Mouse (Mus musculus): ENCODE measurements around the gene Azin2.
A peak's percentile ranks its signal among the peaks of the same experiment; 100 is the strongest.

The Azin2 gene

DNA sequence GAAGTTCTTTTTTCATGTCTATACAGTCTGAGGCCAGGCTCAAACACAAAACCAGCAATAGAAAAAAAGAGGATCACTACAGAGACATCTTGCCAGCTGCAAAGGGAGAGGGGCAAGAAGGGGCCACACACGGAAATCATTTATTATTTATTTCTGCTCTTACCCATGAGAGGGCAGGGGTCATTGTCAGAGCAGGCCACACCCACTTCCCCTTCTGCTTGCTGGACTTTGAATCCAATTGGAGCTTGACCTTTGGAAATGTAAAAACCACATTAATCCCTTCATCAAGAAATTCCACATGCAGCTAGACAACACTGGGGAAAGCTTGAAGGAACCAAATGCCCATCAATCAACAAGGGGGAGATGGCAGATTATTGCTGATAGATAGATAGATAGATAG, 16.4 kb upstream of the Azin2 start:
- DNase-seq (ENCODE audit: low spot score in 2 of 2): no peak

DNA sequence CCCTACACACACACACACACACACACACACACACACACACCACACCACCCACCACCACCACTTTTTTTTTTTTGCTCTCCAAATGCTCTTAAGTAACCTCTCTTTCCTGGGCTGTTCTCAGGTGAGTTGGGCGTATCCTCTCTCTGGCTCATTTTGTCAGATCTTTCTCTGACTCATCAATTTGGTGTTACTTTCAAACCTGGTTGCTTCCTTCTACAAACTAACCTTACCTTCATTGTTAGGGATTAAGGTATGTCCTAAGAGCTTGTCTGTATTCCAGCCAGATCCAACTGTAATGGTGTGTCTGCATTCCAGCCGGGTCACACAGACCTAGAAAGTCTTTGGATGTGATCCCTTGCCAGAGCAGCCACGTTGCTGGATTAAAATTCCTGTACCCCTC, 15.0 kb upstream of the Azin2 start:
- no peak for DNase-seq (ENCODE audit: low spot score in 2 of 2)

DNA sequence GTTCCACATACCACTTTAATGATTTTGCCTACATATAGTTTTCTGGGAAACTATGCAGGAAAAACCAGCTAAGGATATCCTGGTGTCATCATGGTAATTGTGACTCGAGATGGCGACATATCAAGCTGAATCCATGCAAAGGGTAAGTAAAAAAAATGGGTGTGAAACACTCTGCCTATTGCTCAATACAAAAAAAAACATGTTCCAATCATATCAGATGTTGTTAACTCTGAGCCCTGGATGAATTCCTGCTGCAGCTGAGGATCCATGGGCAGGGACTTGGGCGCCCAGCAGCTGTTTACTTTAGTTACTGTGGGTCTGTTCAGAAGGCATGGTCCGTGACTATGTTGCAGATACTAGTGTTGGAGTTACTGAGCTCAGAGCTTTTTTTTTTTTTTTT, 14.3 kb upstream of the Azin2 start:
- no peak for DNase-seq (ENCODE audit: low spot score in 2 of 2)

DNA sequence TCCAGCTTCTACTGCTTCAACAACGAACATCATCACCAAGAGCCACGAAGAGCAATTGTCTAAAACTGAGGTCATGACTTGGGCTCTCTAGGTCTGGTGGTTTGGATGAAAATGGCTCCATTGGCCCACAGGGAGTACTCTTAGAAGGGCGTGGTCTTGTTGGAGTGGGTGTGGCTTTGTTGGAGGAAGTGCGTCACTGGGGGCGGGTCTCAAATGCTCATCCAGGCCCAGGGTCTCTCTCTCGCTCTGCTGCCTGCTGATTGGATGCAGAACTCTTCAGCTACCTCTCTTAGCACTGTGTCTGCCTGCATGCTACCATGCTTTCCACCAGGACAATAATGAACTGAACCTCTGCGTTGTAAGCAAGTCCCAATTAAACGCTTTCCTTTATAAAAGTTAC, 12.4 kb upstream of the Azin2 start:
- no peak for DNase-seq (ENCODE audit: low spot score in 2 of 2)

DNA sequence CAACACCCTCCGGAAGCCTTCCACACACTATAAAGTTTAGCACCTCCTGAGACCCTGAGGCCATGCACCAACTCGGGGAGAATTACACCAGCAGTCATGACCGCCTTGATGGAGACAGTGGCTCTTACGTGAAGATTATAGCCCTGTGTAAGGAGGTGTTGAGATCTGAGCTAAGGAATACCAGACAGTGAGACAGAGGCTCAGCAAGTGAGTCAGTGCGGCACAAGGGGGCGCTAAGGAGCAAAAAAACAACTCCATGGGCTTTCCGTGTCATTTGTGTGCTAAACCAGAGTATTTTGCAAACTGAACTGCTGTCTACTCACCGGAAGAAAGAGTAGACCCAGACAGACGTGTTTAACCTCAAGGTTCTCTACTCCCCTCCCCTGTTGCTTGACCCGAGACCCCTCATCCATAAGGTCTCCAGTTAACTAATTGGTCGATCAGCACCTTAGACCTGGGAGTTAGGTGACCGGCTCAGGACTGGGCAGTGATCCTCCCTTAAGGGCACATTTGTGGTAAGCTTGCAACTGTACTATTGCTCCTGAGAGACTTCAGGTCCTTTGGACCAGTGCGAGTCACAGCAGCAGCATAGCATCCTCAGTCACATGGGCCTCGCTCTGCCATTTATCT, 8.9 kb upstream of the Azin2 start:
- peak; percentile 74 to 91 for DNase-seq (ENCODE audit: low spot score in 2 of 2)

DNA sequence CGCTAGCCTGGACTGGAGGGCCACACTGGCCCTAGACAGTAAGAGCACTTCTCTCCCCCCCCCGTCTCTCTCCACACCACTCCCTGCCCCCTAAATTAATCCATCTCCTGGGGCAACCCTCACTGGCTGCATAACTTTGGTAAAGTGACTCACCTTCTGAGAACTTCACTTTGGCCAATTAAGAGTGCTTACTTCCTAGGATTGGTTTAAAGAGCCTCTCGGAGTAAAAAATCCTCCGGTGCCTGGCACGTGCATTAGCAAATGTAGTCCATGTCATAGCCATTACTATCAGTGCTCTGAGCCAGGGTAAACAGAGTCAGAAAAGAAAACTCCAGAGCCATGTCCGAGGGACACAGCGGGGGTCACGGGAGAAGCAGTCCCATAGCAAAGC, 8.2 kb upstream of the Azin2 start:
- DNase-seq (ENCODE audit: low spot score in 2 of 2): no peak

DNA sequence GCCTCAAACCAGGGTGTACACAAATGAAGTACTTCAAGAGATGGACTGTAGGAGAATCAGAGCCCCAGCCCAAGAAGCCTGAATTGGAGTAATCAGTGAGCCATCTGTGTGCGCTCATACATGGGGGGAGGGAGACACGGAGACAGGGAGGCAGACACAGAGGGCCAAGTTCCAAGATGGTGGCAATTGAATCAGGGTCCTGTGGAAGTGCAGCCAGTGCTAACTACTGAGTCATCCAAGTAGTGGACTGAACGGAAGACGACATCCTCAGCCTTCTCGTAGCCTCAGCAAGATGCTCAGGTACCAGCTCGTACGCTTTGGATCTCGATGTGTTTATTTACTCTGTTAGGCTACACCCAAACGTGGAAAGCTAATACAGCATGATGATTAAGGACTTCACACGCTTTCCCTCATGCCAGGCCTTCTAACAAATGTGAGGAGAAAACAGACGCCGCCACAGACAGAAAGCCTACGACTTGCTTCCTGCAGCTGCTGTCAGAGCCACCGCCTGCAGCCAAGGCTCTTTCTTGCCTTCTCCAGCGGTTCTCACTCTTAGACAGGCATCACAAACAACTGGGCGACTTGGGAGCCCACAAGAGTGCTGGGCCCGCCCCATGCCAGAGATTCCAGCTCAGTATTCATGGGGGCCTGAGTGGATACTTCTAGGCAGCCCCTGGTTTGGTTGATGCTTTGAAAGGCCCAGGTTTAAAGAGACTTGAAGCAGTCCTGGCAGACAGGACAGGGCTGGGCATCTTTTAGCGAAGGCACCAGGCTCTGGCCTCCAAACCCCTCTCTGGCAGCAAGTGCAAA, 7.6 kb upstream of the Azin2 start:
- DNase-seq (ENCODE audit: low spot score in 2 of 2): no peak

DNA sequence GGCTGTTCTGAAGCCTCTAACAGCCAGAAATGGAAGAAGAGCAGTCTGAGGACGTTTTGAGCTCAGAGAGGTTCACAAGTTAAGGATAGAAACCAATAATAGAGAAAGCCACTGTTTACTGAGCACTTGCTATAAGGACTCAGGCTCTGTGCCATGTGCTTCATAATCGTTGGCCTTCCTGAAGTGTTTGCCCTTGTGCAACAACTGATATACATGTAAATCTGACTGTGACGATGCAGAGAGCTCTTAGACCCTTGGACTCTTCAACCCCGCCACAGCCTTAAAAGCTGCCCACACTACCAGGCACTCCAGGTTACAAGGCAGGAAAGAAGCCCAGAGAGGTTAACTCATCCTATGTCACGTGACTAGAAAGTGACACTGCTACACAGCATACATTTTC, 6.8 kb upstream of the Azin2 start:
- no peak for DNase-seq (ENCODE audit: low spot score in 2 of 2)

DNA sequence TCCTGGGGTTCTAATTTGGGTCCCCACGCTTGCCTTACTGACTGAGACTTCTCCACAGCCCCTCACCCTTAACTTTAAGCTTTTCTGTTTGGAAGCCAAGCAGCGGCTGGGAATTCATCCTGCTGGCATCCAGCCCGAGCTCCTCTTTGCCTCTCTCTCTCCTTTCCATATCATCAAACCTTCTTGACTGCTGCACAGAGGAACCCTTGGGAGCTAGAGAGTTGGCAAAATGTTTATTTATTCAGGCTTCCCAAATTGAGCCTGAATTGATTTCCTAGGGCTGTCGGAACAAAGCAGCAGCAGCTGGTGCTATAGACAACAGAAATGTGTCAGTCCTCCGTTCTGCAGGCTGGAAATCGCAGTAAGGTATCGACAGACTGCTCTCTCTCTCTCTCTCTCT, 4.5 kb upstream of the Azin2 start:
- DNase-seq (ENCODE audit: low spot score in 2 of 2): no peak

DNA sequence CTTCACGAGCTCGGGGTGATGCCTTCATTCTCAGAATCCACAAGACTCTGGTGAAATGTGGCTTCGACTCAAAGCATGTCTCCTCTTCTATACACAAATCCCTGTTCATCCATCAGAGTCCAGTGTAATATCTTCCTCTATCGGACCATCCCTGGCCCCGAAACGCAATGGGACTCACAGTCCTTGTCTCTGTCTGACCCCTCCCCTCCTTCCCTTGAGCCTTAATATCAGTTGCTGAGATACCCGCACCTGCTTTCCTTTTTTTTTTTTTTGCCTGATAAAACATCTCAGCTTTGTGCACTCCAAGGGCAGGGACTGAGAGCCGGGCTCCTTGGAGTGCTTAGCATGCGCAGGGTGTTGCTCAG, 666 bp upstream of the Azin2 start:
- no peak for DNase-seq (ENCODE audit: low spot score in 2 of 2)

DNA sequence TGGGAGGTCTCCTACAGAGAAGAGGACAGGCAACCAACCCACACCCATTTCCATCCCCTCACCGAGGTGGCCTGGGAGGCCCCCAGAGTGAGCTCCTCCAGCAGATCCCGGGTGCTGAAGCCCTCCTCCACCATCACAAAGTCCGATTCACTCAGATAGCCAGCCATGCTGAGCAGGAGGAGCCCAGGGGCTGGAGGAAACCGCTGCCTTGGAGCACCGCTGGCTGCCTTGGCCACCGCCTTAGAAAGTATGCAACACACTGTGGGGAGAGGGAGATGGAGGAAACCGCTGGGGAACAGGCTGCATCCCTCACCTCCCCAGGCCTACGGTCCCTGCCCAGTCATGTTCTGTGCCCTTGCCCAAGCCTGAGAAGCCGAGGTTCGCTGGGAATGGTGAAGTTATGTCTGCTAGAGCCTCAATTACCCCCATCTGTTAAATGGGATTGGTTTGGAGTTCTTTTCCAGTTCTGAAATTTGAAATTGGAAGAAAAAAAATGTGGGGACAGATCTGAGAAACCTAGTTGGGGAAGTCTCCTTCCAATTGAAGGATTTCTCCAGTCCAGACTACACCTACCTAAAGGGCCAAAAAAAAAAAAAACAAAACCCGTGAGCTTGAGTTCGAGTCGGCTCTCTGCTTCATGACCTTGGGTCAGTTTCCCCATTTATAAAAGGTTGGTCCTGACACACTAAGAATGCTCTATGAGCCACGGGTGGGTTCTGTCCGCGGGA, 777 bp downstream of the Azin2 start:
- no peak for DNase-seq (ENCODE audit: low spot score in 2 of 2)

DNA sequence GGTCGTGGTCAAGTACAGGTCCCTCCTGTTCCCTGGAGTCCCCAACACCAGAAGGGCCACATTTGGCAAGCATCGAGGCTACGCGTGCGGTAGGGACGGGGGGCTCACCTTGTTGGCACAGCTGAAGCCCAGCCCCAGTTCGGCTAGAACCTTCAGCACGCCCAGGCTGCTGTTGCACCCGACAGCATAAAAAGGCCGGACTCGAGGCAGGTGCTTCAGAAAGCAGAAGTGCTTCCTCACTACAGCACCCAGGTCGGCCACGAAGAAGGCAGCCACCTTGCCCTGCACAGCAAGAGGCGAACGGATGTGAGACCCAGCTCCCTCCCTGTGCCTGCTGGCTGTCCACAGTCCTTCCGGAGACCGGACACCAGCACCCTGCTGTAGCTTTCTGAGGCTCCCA, 2.6 kb downstream of the Azin2 start:
- peak in 1 of 2 experiments; percentile 40 for DNase-seq (ENCODE audit: low spot score in 2 of 2)

DNA sequence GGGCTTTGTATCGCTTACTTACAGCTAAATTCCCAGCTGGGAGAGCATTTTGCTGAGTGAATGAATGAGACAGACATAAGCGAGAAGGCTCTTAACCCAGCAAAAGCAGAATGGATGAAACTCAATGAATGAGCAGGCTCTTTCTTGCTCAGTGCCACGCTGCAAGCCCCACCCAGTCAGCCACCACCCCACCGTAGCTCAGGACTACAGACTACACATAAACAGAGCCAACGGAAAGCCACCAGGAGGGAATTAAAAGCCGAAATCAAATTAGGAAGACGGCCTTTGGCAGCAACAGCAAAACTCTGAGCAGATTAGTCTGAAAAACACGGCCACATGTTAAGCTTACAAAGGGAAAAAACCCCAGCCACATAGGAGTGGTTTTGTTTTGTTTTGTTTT, 3.4 kb downstream of the Azin2 start:
- no peak for DNase-seq (ENCODE audit: low spot score in 2 of 2)

DNA sequence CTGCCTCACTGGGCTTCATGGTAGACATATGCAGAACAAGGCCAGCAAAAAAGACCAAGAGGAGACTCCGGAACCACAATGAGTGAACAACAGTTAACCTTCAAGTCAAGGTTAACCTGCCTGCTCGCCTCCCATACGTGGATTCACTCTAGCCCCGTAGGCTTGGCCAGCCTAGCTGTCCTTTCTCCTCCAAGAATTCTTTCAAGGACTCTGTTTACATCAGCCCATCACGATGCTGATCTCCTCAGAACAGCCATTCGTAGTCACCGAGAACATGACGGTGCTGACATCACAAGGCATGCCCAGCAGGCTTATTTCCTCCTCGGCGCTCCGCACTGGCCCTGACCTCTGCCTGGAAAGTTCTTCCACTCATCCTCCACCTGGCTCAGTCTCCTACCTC, 4.1 kb downstream of the Azin2 start:
- DNase-seq (ENCODE audit: low spot score in 2 of 2): no peak

DNA sequence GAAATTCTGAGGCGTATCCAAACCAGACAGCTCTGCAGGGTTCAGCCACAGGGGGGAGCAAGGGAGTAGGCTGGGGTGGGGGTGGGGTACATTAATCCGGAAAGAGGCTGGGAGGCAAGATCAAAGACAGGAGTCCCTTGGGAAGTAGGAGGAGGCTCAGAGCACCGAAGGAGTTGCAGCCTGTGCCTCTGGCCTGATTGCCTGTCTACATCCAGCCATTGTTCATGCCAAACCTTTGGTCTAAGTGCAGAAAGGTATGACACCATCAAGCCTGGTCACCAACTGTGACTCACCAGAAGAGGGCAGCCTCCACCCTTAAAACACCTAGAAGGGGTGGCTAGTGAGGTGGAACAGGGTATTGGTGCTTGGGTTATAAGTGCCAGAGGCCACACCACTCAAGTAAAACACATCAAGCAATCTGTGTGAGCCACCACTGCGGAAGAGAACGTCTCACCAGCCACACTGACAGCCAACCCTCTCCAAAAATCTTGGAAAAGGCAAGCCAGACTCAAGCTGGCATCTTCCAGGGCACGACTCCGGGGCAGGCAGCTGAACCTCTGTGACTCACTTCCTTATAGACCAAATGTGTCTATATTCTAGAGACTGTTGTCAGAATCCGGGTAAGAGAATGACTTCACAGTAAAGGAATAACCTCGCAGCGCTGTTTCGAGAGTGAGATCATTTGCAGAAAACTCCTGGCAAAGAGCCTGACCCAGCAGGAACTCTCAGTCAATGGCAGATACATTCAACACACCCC, 4.9 kb downstream of the Azin2 start:
- DNase-seq (ENCODE audit: low spot score in 2 of 2): peak in 1 of 2 experiments; percentile 51

DNA sequence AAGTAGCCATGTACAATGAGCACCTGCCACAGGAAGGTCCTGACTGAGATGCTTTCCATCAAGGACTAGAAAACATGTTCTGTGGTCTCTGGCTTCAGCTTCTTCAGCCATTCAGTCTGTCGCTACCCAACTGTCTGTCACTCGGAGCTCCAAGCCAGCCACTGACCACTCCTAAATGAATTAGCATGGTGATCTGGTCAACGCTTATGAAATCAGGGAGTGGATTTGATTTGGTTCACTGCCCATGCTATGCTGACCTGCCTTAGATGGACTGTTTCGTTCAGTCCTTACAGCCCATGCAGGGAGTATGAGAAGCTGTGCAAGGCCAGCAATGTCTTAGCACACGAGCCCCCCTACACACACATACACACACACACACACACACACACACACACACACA, 8.4 kb downstream of the Azin2 start:
- no peak for DNase-seq (ENCODE audit: low spot score in 2 of 2)

DNA sequence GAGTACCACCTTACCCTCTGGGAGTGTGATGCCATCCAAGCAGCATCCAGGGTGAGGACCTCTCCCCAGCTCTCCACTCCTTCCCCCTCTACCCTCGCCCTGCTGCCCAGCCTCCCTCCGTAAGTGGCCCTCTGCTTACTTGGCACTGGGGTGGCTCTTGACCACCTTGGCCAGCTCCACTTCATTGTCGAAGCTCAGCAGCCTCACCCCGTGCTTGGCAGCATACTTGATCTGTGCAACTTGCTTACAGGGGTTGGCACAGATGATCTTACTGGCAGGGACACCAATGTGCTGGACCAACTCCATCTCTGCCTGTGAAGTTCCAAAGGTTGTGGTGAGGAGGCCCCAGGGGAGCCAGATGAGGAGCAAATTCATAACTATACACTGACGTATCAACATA, 11.8 kb downstream of the Azin2 start:
- no peak for DNase-seq (ENCODE audit: low spot score in 2 of 2)

DNA sequence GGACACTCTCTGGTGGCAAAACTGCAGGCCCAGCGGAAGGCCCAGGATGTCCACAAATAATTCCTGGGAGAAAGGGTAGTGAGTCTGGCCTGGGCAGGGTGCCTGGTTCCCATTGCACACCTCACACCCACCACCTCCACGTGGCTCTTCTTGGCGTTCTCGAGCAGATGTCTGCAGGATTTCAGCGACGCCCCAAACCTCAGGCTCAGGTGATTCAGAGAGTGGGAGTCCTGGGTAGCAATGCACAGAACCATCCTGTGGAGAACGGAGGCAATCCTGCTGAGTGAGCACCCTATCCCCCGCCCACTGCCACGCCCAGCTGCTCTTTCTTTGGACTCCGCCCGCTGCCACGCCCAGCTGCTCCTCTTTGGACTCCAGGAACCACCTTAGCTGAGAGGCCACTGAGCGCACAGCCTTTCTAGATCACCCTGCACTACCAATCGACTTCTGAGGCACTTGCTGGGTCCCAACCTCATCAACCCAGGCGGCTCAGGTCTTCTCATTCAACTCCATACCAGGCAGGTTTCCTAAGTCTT, 12.7 kb downstream of the Azin2 start:
- no peak for DNase-seq (ENCODE audit: low spot score in 2 of 2)

DNA sequence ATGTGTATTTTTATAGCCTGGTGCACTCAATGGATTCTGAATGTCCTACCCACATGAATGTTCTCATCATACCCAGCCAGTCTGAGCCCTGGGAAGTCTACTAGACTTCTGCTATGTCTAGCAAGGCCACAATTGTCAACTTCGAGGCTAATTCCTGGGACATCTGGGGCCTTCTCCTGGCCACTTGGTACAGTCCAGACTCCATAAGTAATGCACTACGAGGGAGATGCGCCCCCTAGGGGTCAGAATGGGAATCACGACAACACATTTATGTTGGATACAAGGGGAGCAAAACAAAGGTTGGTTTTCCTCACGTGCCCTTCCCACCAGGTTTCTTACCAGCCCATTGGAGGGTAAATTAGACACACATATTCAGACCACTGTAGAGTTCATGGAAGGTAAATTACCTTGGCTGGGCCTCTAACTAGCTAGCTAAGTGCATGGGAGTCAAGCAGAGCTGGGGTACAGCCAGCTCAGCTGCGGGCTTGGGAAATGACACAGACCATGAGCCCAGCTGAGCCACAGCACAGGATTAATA, 14.0 kb downstream of the Azin2 start:
- peak; percentile 42 to 72 for DNase-seq (ENCODE audit: low spot score in 2 of 2)

DNA sequence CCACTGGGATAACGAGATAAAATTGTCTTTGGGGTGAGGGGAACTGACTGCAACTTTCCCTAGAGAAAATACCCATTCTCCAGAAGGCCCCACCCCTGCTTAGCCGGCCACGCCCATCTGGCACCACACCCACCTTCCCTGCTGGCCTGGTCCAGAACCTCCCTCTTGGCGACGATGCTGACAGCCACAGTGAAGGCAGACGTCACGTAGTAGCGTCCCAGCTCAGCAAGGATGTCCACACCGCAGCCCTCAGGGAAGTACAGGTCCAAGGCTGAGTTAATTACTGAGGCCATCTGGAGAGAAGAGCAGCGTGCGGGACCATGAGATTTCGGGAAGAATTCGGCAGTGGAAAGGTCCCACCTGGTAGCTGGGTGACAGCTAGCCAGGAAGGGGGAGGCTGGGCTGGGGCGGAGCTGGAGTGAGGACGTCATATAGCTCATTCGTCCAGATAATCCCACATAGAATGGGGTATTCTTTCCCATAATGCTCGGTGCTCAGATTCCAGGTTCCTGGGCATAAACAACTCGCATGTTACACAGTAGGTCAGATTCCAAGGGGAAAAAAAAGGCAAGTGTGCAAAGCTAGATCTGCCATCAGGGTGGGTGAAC, 14.8 kb downstream of the Azin2 start:
- no peak for DNase-seq (ENCODE audit: low spot score in 2 of 2)

DNA sequence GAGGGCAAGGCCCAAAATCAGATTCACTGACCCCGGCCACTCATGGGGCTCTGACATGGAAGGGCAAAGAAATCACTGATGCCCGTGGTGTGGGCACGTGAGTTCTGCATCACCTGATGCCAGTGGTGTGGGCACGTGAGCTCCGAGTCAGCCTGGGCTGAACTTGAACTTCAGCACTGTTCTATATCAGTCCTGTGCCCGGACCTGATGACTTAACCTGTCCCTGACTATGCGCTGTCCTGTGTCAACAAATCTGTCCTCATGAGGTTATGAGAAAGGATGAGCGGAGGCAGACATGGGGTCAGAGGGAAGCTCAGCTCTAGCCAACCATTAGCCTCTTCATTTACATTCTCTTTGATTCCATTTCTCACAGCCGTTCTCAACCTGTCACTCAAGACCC, 15.5 kb downstream of the Azin2 start:
- DNase-seq (ENCODE audit: low spot score in 2 of 2): no peak
